Mouse (Mus musculus): ENCODE results near the gene Gtf2e1.

- TF ChIP-seq POLR2A (IDR thresholded peaks at IDR 0.05; ENCODE audit: borderline replicate concordance, control insufficient read depth, low read depth, low read length) = no peak
- no peak for TF ChIP-seq CTCF (IDR thresholded peaks at IDR 0.05; ENCODE audit: control insufficient read depth, insufficient read depth, low read length)
These were observed 23.1 kb downstream of the Gtf2e1 start for GRCm38 (mm10) chr16:37516376-37516993.

Data from bone marrow, adult 2 months (tissue).